Mouse (Mus musculus) CD4-positive helper T cell, adult 2 months (primary cell): ENCODE results near the gene Slc23a4.
A peak's percentile ranks its signal among the peaks of the same experiment; 100 is the strongest.

ENCODE experiments used
- DNase-seq: peaks from one replicate; pipeline ENCODE4 v3.0.0-alpha.2; 2012; ENCODE audit warnings: low read depth, missing footprints, low spot score

Gene Slc23a4

DNA sequence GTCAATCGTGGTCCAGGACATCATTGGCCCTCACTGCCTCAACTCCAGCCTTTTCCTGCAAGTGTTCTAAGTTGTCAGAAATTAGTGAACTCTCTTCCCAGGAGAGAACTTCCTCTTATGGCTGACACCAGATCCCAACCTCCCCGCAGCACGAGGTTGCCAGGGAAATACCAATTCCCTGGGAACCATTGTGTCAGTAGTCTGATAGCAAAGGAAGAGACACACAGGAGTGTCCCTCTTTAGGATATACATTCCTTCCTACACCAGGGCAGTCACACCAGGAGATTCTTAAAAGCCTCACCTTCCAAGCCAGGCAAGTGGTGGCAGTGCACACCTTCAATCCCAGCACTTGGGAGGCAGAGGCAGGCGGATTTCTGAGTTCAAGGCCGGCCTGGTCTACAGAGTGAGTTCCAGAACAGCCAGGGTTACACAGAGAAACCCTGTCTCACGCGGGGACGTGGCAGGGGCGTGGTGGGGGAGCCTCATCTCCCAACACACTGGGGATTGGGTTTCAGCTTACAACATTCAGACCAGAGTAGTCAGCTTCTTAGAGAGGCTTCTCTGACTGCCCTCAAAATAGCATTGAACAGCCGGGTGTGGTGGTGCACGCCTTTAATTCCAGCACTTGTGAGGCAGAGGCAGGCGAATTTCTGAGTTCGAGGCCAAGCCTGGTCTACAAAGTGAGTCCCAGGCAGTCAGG lies 74.7 kb downstream of the Slc23a4 start:
- DNase-seq: no peak

DNA sequence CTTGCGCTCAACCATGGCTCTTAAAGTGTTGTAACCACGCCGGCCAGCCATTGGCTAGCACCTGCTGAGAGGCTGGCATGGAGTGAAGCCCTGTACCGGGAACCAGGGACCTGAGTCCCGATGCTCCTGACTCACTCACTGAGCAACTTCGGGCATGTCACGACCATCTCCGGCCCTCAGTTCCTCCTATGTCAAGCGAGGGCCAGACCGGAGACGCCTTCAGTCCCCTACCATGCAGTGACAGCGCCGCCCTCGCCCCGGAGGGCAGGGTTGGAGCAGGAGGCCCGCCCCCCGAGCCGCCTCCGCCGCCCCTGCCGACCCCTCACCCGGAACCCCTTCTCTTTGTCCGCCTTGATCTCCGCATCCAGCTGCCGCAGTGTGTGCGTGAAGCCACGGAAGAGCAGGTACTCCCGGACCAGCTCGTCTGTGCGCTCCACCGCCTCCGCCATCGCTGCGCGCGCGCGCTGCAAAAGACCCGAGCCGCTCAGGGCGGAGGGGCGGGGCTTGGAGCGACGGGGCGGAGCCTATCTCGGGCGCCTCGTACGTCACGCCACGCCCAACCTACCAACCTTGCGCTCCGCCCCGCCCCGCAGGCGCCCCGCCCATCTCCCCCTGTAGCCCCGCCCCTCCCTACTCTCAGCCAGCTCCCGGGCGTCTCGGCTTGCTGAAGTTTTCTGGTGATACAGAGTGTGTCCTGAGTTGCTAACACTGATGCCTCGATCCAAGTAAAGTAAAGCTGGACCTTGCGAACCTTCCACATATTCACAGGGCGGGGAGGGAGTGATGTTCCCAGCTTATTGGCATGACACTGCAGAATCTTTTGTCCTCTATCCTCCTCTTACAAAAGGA lies 77.6 kb downstream of the Slc23a4 start, which contains the start of gene Wdr91:
Gene Wdr91, minus strand, starts transcription at position 506 of the 849 bp plus-strand sequence.
- peak; percentile 94 for DNase-seq

DNA sequence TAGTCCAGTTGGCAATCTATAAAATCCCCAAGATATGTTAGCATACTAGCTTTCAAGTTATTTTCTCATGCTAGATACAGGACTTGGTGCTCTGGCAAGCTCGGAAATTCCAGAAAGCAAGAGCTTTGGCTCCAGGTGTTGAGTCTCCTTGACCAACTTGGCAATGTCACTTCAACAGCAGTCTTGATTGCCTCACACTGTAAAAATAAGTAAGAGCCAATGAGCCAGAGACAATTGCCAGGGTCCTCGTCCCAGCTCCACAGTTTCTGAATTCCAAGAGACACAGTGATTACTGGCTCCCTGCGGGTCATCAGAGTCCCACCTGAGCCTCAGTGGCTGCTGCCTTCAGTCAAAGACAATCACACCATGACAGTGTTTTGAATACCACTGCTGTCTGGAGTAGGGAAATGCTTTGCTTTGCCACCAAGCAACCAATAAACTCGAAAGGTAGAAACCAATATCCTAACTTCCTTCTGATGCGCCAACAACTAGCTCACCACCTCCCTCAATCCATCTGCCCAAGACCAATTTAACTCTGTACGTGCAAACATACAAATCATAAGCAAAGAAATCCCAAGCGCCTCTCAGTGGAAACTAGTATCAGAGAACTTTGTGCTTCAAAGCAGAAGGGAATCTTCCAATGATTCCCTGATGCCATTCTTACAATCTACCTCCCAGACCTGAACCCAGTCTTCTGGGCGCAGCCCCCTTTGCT lies 78.4 kb downstream of the Slc23a4 start:
- DNase-seq: no peak

DNA sequence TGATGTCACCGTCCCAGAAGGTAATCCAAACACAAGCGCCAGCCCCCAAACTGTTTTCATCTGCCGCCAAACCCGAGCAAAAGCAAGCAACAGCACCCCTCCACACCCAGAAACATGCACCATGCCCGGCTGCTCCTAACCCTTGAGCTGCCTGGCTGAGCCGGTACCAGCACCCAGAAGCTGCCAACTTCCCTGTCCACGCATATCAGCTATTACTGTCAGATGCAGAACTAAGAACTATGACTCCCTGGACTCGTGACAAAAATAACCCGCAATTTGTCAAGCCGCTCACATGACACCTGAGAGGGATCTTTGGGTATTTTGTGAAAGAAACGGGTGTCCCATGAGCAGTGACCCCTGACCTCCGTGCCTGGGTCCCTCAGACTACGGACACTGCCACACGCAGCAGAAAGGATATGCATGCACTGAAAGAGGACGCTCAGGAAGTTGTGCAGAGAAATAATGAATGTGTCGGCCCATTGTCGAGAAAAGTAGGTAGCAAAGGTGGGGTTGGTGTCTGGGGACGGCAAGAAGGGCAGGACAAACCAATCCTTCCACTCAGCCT lies 80.4 kb downstream of the Slc23a4 start:
- no peak for DNase-seq

DNA sequence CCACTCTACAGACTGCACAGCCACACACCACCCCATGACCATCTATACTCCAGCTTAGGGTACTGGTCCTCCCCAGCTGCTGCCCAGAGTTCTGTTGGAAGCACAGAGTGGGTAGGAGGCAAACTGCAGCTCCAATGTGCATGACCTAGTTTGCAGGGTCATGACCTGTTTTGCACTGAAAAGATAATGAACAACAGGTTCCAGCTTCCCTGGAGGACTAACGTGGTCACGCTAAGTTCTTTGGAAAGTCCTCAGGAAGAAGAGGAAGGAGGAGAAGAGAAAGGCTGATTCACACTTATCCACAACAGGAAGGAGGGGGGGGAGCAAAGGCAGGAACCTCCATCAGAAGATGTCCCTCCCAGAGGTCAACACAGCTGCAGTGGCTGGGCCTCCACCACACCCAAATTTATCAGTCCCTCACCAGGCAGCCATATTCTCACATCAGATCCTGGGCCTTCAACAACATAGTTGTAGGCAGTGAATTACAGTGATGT lies 81.0 kb downstream of the Slc23a4 start:
- DNase-seq: no peak

DNA sequence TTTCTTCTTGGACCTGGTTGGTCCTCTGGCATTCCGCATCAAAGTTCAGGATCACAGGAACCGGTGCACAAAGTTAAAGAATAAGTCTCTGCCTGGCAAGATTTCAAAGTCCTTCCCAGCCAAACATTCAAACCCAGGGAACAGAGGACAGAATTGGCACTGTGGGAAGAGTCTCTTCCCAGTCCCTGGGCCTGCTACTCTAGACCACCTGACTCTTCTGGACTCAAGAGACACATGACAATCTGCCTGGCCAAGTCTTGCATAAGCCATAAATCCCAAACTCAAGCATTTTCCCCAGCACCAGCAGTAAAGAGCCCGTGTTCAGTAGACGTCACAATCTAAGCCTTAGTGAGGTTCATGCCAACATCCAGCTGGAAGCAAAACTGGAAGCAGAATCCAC lies 81.5 kb downstream of the Slc23a4 start:
- no peak for DNase-seq

DNA sequence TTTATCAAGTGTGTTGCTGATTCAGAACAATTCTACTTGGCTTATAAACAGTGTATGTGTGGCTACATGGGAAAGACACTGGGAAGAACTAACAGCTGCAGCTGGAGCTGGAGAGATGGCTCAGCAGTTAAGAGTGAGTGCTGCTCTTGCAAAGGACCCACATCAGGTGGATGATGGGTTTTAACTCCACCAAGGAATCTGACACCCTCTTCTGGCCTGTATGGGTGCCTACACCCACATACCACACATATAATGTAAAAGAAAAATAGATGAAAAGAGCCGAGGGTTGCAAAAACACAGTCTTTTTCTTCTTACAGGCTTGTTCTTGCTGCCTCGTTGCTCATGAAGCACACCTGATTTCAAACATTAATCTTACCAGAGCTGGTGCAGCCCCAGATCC lies 82.1 kb downstream of the Slc23a4 start:
- DNase-seq: no peak

DNA sequence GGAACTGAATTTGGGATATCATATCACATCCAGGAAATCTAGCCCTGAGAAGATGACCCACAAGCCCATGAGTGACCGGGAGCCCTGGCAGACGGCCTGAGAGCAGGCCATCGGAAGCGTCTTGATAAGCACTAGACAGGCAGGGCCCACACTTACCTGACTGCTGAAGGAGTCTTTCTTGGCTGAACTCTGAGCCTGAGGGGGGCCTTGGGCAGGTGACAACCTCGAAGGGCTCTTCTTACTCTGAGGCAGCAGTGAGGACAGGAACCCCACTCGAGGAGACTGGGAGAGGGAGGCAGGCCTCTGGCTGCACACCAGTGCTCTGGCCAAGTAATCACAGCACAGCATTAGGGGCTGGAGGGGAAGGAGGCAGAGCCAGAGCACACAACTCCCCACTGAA lies 83.8 kb downstream of the Slc23a4 start:
- DNase-seq: no peak

DNA sequence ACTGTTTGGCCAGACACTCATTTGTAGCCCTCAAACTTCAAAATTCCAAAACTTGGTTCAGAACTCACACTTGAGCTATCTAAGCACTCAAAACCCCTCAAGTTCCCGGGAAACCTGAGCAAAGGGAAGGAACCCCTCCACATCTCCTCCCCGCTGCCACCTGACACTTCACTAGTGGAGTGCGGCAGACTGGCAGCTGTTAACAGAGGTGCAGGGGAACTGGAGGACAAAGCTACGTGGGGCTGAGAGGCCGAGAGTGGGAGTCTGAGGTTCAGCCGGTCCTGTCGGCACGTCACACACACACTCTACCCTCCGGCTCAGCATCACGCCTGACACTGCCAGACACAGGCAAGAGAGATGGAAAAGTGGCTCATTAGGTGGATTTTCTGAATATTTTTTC lies 84.4 kb downstream of the Slc23a4 start:
- DNase-seq: no peak

DNA sequence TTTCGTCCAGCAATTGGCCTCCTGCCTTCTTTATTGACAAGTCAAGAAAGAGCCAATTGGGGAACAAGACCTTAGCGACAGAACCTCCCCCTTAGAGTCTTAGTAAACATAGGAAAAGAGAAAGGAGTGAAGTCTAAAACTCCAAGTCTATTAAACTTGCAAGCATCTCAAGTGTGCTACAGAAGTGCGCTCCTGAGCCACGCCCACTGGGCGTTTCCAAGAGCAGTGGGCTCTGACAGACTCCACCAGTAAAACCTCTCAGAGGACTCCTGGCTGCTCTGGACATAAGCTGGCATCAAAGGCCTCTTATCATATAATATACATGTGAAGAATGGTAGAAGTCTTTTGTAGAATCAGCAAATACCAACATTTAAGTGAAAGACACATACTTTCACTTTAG lies 84.8 kb downstream of the Slc23a4 start:
- DNase-seq: no peak

DNA sequence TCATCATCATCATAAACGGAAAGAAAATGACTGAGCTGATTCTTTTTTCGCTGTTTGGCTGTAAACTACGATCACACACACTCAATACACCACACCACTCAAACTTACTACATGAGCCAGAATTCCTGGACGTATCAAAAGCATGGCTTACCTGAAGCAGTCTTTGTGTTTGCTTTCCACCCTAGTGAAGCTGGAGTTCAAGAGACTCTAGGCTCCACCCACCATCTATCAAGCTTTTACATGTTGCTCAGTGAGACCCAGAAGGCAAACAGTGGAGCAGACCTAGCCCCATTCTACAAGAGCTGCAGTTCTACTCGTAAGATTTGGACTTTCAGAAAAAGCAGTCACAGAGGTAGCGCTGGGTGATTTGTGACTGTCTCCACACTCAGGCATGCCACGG lies 85.6 kb downstream of the Slc23a4 start:
- no peak for DNase-seq

DNA sequence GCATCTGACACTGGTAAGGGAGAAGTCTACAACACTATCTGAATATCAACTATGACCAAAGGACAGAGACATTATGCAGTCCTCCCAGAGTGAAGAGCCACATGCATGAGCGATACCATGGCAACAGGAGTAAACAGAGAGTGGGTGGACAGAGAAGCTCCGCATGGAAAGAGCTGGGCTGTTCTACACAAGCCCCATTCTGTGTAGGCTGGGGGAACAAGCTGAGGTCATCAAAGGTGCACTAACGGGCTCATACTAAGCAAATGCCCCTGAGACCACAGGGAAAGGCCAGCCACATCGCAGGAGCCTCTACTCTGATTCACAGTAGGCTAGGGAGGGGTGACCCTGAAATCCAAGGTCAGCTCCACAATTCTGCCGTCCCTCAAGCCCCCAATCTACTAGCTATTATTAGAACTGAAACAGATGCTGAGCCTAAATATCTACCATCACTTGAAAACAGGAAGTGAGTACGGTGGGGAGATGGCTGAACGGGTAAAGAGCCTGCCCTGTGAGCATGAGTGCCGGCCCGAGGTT lies 86.2 kb downstream of the Slc23a4 start:
- DNase-seq: peak; percentile 48

DNA sequence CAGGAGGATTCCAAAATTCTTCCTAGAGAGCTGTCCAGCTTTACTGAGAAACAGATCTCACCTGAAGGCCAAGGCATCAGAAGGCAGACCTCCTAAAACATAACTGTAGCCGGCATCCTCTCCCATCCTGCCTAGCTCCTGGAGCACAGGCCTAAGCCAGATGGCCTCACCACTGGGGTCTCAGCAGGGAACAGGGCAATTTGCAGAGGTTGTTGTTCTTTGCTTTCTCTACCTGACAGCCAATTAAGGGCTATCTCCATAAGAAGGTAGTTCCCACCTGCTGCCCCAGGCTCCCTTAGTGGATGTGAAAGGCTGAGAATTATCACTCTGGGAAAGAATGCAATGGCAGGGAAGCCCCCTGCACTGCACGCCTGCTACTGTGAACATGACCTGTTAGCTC lies 87.2 kb downstream of the Slc23a4 start:
- DNase-seq: no peak

DNA sequence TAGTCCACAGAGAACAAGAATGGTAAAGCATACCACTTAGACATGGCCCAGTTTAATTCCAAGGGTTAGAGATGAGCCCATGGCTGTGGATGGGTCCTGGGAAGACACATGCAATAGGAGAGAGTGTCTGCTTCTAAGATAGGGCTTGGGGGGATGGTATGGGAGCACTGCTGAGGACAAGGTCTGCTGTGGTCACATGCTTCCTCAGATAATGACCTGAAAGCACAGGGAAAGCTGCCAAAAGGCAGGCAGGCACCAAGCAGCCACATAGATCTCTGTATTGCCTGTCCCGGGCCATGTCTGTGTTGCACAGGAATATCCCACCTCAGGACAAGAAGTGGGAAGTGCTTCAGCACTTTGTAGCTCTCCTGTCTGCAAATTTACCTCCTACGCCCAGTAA lies 89.1 kb downstream of the Slc23a4 start:
- no peak for DNase-seq

DNA sequence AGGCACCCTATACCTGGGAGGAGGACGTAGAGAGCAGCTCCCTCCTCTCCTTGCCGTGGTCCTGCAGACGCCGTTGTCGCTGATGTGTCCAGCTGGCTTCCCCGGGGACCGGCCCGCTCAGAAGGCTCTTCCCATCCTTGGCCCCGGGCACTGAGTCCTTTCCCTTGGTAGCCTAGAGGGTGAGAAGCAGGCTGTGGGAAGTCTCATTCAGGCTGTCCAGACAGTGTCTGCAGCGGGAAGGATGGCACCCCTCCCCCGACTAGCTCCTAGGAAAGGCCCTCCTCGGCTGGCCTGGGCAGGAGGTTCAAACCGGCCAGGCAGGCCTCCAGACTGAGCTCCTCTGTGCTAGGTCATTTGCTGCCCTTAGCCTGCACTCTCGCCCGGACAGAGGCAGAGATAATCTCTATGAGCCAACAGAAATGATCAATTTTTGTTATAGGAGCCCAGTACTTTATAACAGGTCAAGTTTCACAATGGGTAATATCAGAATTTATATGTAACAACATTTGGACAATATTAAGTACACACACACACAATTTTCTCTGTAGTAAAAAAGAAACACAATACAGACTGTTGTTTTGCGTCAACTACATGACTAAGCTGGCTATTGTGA lies 91.9 kb downstream of the Slc23a4 start:
- DNase-seq: no peak

DNA sequence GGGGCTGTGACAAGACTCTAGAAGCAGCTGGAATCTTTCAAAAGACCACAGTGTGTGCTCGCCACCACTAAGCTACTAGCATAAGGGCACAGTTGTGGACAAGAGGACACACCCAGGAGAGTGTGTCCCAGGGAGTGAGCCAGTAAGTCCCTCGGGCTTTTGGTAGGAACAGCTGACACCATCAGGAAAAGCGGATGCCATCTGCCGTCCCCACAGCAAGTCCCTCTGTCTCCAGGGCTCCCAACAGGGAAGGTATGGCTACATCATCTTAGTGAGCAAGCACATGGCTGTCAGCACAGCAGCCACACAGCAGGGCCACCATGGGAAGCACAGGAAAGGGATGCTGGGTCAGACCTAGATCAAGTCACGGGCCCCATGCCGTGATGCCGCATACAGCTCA lies 92.6 kb downstream of the Slc23a4 start:
- no peak for DNase-seq
